Mouse (Mus musculus) left cerebral cortex, adult 9 months (tissue): Measurements from ENCODE around the gene Usmg5.
"Not testable (repeated sequence)": the region's sequence is repeated elsewhere in the genome, so short reads cannot be mapped to it uniquely, and the experiment has no call there.

Experiments used
- DNase-seq, 2 experiments: peaks; one replicate each; pipeline ENCODE4 v3.0.0; 2022; ENCODE audit warnings: low spot score in 2 of 2

Gene Usmg5

DNA sequence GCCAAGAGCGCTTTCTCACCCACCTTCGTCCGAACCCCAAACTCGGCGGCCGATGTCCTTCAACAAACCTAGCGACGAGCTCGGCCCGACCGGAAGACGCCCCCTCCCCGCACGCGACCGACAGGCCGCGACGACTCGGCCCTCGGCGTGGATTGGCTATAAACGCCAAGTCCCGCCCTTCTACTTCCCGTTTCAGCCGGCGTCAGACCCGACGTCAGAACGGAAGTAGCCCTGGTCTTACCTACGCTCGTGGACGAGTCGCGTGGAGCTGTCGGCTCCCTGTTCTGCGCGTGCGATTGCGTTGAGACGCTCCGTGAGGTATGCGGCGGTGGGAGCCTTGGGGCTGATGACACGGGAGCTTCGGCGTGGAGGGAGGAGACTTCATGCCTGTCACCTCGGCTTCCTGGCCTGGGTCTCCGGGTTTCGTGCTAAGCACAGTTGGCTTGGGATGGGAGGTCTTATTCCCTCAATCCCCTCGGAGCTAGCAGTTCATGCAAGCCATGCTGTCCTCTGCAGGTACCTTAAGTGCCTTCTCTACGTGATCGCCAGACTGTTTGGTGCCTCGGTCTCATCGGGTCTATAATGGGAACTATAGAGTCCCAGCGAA, at the start of gene Usmg5, which contains the start of gene Pdcd11:
Gene Usmg5 (minus strand): TSS at position 98 of the 607 bp plus-strand sequence.
Gene Pdcd11 (plus strand): TSS at position 219 of the 607 bp plus-strand sequence.
- peak; percentile 91 to 97 for DNase-seq

DNA sequence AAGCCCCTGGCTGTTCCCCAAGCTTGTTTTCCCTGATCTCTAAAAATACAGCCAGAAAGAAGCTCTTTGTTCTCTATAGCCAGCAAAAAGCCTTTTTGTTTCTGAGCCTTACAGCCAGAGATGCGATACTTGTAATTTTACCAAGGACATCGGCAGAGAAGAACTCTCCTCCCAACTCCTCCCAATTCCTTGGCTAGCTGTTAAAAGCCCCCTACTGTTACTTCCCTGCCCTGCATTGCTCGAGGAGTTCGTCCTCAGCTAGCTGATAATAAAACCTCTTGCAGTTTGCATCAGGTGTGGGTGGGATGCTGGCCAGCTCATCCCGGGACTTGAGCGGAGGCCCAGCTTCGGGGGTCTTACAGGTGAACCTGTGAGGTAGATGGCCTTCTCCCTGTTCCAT, 49.2 kb upstream of the Usmg5 start:
- not testable (repeated sequence) for DNase-seq

DNA sequence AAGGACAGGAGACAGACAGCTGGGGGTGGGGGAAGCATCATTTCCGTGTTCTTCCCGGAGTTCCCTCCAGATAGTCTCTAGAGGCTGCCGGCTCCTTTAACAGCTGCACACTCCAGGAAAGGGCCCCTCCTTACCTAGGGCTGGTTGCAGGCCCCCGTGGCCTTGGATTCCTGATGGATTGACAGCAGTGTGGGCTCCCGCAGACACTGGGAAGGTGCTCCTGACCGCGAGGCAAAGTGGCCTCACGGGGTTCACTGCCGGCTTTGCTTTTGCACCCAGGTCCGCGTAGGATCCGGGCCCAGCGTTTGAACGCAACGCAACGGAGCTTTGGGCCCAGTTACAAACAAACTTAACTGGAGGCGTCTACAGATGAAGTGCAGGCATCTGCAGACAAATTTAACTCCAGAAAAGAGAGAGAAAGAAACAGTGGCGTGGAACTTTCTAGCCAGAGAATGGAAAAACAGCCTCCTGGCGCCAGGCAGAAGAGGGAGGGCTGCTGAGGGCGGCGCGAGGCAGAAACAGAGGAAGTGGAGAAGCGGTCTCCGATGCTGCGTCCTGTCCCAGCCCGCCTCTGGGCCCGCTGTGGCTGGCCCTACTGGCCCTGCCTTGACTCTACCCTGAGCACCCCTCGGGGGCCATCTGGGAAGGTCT, 47.4 kb upstream of the Usmg5 start, which contains the start of gene Calhm2:
Gene Calhm2 (minus strand): TSS at position 524 of the 651 bp plus-strand sequence.
- peak in 1 of 2 experiments; percentile 67 for DNase-seq

DNA sequence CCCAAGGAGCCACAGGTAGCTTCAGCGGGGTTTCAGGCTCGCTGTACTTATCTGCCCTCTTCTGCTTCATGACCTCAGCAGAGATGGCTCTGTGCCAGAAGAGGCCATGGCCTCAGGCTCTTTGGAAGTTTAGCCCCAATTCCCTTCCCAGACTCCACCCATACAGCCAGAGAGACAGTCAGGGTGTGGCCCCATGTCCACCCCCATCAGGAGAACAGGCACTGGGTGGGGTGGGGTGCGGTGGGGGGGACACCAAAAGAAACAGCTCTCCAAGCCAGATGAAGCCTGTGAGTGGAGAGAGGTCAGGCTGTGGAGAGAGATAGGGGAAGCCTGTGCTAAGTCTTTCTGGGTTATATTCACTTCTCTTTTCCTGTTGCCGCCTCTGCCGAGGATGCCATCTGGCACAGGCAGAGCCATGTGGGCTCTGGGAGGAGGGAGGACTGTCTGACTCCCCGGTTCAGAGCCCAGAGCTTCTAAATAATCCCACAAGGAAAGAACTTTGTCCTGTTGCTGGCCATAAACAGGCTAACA, 46.7 kb upstream of the Usmg5 start:
- DNase-seq, result peak in 1 of 2 experiments; percentile 59

DNA sequence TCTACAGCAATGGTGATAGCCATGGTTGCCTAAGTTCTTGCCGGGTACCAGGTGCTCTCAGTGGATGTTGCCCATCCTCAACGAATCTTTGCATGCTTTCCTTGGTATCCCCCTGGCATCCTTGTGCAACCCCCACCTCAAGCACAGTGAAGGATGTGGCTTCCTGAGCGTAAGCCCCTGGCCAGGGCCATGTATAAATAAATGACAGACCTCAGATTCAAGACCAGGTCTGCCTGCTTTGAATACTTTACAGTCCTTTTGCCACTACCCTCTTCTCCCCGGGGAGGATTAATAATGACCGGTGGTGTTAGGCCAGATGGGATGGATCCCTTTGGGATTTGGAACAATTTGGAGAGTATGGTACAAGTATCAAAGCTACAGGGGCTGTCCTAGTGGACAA, 45.7 kb upstream of the Usmg5 start:
- DNase-seq, result no peak

DNA sequence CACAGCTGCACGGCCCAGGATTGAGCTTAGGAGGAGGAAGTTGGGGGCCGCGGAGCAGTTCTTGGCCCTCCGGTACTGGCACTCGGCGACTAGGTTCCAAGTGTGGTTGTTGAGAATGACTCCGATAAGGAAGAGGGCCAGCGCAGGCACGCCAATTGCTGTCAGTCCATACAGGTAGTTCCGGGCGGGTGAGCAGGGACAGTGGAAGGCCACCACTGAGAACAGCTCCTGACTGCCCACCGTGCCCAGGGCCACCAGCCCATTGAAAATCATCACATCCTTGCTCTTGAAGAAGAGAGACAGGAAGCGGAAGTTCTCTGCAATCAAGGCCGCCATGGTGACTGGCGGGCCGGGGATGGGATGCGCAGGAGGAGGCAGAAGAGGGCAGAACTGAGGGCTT, 45.1 kb upstream of the Usmg5 start:
- no peak for DNase-seq

DNA sequence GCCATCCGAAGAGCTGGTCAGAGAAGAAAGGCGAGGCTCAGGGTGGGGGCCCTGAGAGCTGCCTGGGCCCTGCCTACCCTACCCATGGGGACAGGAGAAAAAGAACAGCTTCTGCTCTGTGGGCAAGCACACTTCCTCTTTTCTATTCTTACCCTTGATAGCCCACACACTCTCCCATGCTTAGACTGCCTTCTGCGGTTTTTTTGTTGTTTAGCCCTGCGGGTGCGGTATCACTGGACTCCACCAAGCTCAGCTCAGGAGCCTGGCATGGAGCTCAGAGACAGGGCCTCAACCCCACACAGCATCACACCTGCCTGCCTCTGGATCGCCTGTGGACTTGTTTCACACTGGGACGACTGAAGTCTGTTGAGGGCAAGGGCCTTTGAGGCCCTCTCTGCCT, 42.7 kb upstream of the Usmg5 start:
- peak in 1 of 2 experiments; percentile 47 for DNase-seq

DNA sequence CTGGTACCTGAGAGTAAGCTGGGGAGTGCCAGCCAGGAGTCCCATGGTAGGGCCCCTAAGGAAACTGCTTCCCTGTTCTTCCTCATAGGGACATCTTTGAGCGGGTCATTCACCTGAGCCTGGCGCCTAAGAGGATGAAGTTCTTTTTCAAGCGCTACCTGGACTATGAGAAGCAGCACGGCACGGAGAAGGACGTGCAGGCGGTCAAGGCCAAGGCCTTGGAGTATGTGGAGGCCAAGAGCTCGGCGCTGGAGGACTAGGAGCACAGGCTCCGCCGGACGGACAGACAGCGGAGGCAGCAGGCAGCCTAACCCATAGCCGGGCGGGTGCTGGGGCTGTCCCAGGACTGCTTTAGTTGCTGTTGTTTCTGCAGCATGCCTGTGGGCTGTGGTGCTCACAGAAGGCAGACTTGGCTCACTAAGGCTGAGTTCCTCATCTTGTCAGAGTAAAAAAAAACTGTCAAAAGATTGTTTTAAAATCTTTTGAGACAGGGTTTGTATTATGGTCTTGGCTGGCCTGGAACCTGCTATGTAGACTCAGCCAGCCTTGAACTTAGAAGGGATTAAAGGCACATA, 40.2 kb upstream of the Usmg5 start:
- DNase-seq, result no peak

DNA sequence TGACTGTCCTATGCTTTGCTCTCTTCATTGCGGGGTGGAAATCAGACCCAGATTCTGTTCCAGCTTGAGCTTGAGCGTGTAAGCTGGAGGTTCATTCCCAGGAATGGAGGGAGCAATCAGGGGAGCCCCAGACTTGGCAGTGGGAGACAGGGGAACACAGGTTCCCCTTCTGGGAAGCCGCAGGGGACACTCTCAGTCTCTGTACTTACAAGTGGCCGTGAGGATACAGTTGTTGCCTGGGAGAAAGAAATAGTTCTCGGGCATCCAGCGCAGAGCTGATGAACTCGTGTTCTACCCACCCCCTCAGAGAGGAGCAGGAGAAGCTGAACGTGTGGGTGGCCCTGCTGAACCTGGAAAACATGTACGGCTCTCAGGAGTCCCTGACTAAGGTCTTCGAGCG, 38.4 kb upstream of the Usmg5 start:
- no peak for DNase-seq

DNA sequence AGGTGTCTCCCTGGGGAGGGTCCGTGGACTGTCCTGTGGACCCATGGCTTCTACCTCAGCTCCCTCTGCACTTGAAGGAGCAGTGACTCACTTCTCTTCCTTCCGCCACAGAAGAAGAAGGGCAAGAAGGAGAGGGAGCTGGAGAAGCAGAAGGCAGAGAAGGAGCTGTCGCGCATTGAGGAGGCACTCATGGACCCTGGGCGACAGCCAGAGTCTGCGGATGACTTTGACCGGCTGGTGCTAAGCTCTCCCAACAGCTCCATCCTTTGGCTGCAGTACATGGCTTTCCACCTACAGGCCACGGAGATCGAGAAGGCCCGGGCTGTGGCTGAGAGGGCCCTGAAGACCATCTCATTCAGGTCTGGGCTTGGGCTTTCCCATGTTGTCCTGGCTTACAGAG, 37.7 kb upstream of the Usmg5 start:
- no peak for DNase-seq

DNA sequence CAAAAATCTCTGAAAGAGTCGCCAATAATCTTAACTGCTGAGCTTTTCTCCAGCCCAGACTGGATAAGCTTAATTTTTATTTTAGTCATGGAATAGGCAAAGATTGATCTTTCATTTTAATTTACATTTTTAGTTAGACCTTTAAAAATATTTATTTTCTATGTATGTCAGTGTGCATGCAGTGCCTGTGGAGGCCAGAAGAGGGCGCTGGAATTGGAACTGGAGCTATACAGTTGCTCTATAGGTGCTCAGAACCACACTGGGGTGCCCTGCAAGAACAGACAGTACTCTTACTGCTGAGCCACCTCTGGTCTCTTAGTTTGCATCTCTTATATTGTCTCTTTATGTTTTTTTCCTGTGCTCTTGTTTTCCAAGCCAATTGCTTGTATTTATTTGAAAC, 32.4 kb upstream of the Usmg5 start:
- DNase-seq, result no peak

DNA sequence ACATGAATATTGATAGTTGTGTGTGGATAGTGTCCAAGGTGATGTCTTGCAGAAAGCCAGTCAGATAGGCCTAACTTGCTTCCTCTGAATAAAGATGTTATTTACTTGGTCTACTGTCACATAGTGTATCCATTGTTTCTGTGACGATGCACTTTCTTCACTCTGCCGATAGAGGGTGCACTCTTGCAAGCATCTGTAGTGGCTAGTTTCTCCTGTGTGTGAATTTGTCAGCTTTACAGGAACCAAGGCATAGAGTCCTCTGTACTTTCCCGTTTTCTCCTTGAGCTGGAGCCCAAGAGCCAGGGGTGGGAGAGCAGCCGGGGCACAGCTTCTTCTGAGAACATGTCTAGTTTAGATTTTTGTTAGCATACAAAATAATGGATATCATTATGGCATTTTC, 30.6 kb upstream of the Usmg5 start:
- DNase-seq, result no peak

DNA sequence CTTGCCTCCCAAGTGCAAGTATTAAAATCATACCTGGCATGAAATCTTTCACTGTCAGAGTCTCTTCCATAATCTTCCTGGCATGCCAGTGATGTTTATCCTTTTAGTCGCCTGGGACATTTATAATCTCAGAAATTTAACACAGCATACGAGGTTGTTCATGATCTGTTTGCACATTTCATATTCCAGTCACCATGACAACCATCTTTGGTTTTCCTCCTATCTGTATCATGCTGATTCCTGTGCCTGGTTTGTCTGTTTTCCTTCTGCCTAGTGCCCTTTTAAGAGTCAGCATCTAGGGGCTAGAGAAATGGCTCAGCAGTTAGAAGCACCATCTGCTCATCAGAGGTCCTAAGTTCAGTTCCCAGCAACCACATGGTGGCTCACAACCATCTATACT, 28.2 kb upstream of the Usmg5 start:
- no peak for DNase-seq

DNA sequence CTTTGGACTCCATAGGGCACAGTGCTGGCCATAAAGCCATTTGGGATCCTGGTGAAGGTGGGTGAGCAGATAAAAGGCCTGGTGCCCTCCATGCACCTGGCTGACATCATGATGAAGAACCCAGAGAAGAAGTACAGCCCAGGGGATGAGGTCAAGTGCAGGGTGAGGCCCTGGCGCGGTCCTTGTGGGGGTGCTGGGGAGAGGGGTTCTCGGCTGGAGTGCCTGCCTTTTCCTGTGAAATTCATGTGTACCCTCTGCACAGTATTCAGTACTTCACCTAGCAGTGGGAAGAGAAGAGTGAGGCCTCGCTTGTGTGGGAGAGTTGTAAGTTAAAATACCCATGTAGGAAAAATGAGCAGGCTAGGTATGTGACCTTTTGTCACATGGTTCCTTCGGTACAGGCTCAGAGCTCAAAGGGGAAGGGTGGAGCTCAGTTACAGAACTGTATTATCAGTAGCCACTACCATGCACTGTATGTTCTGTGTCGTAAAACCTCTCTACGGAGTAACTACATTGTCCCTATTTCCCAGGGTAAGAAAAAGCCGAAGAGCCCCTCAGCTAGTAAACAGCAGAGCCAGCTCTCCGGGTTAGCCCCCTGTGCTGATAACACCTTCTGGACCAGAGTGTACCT, 14.3 kb upstream of the Usmg5 start:
- no peak for DNase-seq

DNA sequence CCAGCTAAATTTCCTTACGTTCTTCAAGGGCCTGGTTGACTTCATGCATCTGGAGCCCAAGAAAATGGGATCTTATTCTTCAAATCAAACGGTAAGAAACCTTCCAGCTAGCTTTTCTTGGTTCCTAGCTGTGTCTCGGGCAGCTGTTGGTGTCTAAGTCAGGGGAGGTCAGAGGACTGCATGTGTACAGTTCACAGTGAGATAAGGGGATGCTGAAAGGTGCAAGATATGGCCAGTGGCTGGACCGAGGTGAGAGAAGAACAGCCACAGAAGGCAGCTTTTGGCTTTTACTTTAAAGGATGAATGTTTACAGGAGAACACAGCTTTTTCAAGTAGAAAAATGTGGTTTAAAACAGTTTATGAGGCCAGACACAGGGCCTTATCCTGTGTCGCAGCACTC, 10.6 kb upstream of the Usmg5 start:
- DNase-seq, result no peak

DNA sequence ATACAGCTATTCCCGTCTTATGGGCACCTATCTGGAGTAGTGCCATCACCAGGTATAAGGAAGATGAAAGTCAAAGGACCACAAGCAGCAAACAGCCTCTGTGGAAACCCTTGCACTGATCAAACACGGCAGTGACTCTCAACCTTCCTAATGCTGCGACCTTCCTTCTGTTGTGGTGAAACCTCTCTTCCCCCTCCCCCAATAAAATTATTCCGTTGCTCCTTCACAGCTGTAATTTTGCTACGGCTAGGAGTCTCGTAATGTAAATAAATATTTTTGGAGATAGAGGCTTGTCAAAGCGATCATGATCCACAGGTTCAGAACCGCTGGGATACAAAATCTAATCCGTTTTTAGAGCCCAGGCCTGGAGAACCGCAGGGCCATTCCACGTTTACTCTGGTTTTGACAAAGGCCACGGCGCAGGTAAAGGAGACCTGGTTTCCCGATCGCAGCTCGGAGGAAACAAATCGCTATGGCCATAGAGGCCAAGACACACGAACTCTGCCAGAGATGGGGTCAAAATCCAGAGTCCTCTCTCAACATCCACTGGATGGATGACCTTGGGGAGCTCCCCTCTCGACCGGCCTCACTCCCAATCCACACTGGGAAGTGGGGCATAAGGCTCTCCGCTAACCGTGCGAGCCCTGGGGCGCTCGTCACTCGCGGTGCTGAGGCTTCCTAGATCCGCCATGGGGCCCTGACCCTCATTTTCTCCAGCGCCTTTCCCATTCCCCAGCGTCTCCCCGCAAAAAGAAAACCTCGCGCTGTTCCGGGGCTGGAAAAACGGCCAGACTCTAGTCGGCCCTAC, 525 bp downstream of the Usmg5 start:
- DNase-seq, result peak in 1 of 2 experiments; percentile 11

DNA sequence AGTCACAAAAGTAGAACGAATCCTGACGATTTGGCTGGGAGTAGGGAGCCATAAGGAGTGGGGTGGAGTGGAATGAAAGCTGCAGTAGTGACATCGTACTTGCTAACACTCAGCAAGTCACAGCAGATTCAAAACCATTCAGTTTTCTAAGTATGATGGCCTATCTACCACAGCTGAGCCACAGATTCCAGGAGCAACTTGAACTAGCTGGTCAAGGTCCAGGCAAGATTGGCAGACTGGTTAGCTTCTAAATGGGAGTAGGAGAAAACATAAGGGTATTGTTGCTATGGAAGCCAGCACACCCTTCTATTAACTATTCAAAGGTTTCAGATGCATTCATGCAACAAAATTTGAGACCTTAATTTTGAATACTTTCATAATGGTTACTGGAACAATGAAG, 2.2 kb downstream of the Usmg5 start:
- DNase-seq, result no peak

DNA sequence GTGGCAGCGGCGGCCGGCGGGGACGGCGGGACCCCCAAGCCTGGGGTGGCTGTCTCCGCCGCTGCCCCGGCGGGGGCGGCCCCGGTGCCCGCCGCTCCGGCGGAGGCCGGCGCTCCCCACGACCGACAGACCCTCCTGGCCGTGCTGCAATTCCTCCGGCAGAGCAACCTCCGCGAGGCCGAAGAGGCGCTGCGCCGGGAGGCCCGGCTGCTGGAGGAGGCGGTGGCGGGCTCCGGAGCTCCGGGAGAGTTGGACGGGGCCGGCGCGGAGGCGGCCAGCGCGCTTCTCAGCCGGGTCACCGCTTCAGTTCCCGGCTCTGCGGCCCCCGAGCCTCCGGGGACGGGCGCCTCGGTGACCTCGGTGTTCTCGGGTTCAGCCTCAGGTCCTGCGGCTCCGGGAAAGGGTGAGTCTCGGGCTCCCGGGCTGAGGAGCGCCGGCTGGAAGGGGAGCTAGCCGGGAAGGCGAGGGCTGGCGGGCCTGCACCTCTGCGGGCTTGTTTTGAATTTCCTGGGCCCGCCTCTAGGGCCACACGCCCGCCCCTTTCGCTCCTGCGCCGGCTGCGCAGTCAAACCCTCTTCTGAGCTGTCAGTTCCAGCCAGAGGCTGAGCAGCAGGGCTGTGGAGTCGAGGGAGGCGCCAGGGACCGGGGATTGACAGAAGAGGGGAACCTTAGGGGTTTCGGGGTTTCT, 22.4 kb downstream of the Usmg5 start:
- peak; percentile 32 to 77 for DNase-seq

DNA sequence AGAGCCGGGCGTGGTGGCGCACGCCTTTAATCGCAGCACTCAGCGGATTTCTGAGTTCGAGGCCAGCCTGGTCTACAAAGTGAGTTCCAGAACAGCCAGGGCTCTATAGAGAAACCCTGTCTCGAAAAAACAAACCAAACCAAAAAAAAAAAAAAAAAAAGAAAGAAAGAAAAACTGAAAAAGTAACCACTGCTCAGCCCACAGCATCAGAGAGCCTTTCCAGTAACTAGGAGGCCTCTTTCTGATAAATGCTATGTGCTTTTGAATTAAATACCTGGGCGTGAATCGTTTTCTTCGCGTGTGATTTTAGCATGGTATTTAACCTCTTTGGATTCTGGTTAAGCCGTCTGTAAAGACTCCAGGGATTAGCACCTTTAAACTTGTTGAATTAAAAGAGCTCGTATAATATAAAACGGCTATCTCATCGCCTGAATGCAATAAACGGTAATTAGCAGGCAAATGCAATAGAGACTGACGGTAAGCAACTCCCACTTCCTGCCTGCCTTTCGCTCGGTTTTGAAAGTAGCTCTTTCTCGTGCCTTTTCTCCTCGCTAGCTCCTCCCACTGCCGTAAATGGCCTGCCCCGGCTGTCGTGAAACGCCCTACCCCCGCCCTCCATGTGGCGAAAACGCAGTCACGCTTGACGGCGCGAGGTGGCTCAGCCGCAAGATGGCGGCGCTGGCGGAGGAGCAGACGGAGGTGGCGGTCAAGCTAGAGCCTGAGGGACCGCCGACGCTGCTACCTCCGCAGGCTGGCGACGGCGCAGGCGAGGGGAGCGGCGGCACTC, 23.2 kb downstream of the Usmg5 start, which contains the start of gene Taf5:
Gene Taf5 (plus strand): TSS at position 651 of the 787 bp plus-strand sequence.
- peak; percentile 84 to 96 for DNase-seq

DNA sequence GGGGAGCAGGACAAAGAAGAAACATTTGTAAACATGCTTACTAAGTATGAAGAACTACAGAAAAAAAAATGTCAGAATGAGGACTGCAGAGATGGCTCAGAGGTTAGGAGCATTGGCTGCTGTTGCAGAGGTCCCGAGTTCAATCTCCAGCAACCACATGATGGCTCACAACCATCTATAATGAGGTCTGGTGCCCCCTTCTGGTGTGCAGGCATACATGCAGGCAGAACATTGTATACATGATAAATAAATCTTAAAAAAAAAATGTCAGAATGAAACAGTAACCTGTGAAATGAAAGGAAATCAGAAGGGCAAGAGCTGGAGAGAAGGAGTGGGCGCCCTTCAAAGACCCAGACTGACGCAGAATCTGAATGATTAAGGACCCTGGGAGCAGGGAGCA, 24.6 kb downstream of the Usmg5 start:
- DNase-seq, result no peak
